Mouse (Mus musculus): ENCODE measurements around the gene Lipe.
A peak's percentile ranks its signal among the peaks of the same experiment; 100 is the strongest.
"Not testable (repeated sequence)": the region's sequence is repeated elsewhere in the genome, so short reads cannot be mapped to it uniquely, and the experiment has no call there.

Gene Lipe

DNA sequence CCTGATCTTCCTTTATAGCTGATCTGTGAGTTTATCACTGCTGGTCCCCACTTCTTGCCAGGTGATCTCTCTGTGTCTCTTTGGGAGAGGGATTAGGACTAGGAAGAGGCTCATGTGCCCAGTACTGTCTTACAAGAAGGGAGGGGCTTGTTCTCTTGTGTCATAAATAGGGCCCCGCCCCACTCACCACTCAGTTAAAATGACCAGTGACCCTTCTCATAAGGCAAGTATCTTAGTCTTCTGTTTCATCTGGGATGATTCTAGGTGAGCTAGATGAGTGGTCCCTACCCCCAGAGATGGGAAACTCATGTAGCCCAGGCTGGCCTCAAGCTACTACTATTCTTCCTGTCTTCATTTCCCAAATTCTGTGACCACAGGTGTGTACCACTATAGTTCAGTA is at the start of gene Lipe:
Gene Lipe, minus strand, starts transcription at position 101 of the 400 bp plus-strand sequence.
- no peak for DNase-seq (ENCODE audit: low spot score in 2 of 2)

DNA sequence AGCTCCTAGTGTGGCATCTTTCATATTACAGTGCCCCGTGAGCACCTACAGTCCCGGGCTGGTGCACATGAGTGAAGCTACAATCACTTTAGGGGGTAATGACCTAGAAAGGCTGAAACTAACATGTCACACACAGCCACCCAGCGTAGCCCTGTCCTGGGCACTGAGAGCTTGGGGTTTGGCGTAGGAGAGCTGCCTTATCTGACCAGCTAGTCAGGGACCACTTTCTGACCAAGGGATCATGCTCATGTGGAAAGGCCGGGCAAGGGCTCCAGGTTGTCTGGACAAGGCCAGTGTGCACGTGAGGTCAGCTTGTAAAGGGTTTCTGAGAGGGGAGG is 42.3 kb upstream of the Lipe start:
- no peak for DNase-seq (ENCODE audit: low spot score in 2 of 2)

DNA sequence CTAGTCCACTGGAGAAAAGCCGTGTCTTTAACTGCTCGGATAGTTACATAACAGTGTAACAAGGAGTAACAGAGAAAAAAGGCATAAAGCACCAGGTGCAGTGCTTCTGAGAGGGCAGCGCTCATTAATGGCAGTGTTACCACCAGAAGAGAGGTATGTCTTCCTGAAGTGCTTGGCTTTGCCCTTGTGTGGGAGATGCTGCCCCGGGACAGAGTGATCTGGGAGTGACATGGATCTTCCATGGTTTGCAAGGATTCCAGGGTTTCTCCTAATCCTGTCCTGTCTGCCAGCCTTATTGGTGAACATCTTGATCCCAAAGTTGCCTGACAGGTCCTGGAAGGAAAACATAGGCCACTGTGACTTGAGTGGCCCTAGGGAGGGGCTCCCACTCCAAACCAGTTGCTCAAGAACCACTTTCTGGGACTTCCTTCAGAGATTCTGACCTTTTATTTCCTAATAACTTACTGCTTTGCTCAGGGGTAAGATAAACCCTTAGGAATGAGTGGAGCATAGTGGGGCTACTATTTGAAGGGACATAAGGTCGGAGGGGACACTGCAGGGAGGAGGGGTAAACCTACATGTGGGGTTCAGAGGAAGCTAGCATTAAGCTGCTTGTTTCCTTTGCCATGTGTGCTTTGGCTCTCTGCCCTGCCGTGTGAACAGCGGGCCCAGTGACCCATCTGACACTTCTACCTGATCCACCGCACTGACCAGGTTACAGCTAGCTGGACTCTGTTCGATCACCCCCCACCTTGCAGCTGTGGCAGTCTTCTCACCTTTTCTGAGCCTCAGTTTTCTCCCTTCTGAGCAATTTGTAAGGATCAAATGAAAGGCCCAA is 41.7 kb upstream of the Lipe start:
- peak in 1 of 2 experiments; percentile 57 for DNase-seq (ENCODE audit: low spot score in 2 of 2)

- no peak for DNase-seq (ENCODE audit: low spot score in 2 of 2)
These were observed 40.8 kb upstream of the Lipe start for GRCm38 (mm10) chr7:25439124-25439822.

- no peak for DNase-seq (ENCODE audit: low spot score in 2 of 2)
These were observed 38.2 kb upstream of the Lipe start for GRCm38 (mm10) chr7:25436704-25437103.

- DNase-seq (ENCODE audit: low spot score in 2 of 2): no peak
These were observed 37.7 kb upstream of the Lipe start for GRCm38 (mm10) chr7:25436226-25436625.

- peak in 1 of 2 experiments; percentile 66 for DNase-seq (ENCODE audit: low spot score in 2 of 2)
These were observed 37.0 kb upstream of the Lipe start for GRCm38 (mm10) chr7:25435546-25435851.

DNA sequence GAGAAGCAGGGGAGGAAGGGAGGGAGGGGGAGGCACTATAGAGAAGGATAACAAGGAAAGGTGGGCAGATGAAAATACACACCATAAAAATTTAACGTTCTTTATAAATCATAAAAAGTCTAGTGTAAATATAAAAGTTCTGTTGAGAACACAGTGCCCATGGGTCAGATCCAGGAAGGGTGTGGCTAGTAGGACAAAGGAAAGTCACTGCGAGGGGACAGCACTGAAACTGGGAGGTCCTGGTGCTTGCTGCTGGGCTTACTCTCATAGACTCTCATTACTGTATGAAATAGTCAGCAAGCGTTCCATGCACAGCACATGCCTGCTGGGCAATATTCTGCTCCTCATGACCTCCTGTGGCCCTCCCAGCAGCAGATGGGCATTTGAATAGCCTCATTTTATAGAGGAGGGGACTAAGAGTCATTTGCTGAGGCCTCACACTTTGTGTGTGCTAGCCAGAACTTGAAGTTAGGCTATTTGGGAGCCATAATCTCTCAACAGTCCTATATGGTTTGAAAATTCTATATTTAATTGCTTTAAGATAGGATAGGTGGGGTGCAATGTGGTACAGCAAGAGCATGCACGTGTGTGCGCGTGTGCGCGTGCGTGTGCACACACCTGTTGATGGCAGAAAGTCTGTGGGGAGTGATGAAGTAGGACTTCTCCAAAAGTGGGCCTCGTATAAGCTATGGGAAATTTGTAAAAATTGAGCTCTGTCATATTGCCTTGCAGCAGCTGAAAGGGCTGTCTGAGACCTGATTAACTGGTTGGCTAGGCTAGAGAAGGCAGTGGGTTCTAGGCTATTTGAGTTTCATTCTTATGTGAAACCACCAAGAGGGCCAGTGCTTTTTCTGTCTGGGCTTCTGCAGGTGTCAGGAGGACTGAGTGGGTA is 36.4 kb upstream of the Lipe start:
- no peak for DNase-seq (ENCODE audit: low spot score in 2 of 2)

- DNase-seq (ENCODE audit: low spot score in 2 of 2): peak in 1 of 2 experiments; percentile 65
These were observed 35.5 kb upstream of the Lipe start for GRCm38 (mm10) chr7:25433781-25434560.

GRCm38 (mm10) chr7:25433007-25433541 is 34.6 kb upstream of the Lipe start:
- peak; percentile 25 to 66 for DNase-seq (ENCODE audit: low spot score in 2 of 2)

DNA sequence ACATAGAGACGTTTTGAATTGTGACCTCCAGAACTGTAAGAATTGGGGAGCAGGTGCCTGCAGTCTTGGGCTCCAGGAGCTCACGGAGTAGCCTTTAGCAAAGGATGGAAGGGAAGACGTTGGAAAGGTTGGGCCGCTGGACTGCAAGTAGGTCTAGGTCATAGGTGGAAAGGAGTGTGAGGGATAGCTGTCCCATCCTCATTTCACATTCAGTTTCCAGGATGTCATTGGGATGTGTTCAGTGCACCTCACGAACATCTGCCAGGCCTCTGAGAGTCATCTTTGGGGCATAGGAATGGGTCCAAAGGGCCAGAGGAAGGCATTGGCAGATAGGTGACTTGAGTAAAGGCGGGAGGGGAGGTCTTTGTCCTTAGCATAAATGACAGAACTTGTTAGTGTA is 33.9 kb upstream of the Lipe start:
- DNase-seq (ENCODE audit: low spot score in 2 of 2): no peak

GRCm38 (mm10) chr7:25429886-25430784 is 31.6 kb upstream of the Lipe start:
- DNase-seq (ENCODE audit: low spot score in 2 of 2): no peak

GRCm38 (mm10) chr7:25428321-25428720 is 29.8 kb upstream of the Lipe start:
- DNase-seq (ENCODE audit: low spot score in 2 of 2): no peak

- DNase-seq (ENCODE audit: low spot score in 2 of 2): no peak
These were observed 28.6 kb upstream of the Lipe start for GRCm38 (mm10) chr7:25427144-25427543.

- DNase-seq (ENCODE audit: low spot score in 2 of 2): not testable (repeated sequence)
These were observed 27.9 kb upstream of the Lipe start for GRCm38 (mm10) chr7:25426380-25426779.

DNA sequence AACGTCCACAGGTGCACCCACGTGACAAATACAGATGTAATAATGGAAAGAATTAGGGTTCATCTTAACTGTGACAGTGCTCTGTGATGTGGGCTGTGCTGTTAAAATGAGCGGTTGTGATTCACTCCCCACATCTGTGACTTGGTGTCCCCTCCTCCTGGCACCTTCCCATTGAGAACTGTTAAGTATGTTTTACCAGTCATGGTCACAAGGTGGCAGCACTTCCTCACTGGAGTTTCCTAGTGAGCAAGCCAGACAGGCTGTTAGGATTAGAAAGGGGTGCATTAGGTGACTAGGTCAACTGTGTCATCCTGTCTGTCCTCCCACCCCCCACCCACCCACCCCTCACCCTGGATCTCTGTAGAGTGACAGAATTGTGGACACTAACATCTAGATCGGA is 25.9 kb upstream of the Lipe start:
- DNase-seq (ENCODE audit: low spot score in 2 of 2): peak; percentile 81 to 93

GRCm38 (mm10) chr7:25422286-25422841 is 23.9 kb upstream of the Lipe start:
- DNase-seq (ENCODE audit: low spot score in 2 of 2): no peak

DNA sequence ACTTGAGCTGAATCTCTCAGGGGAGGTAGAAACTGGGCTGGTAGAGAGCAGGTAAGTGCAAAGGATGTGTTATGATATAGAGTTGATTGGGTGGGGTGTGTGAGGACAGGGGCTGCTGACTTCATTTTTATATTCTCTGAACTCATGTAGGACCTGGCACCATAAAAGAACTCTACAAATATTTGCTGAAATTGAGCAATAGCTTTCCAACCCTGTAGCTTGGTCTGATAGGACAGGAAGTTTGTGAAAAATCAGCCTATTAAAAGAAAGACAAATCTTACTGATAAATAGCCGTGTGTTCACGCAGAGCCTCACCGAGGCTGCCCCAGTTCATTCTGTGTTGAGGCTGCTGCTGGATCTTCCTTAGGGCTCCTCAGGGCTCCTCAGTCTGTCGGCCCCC is 21.4 kb upstream of the Lipe start:
- DNase-seq (ENCODE audit: low spot score in 2 of 2): no peak

DNA sequence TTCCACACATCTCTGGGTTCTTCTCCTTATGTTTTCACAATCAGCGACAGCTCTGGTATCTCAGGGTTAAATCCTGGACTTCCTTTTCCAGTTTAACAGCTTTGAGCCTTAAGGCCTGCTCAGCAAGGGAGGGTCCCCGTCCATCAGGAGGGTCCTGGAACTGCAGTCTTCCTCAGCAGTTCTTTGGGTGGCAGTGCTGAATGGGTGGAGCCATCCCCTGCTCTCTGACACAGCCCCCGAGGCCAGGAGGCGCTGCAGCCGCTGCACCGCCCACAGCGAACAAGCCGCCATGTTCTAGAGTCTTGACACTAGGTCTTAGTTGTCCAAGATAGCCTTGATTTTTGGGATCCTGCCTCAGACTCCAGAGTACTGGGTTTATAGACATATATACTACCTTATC is 21.0 kb upstream of the Lipe start:
- no peak for DNase-seq (ENCODE audit: low spot score in 2 of 2)

GRCm38 (mm10) chr7:25417597-25417996 is 19.1 kb upstream of the Lipe start:
- peak; percentile 36 to 73 for DNase-seq (ENCODE audit: low spot score in 2 of 2)

Data from spleen, postnatal 4 days (tissue).